Mouse (Mus musculus) lung, postnatal 14 days (tissue): ENCODE measurements at regions not wholly inside any gene's neighbourhood (a gene's known extent, or its start where the extent isn't known, plus 50 kb on each side); places are given as distances from the start of the nearest gene placed in this dataset.
"Not testable (repeated sequence)": the region's sequence is repeated elsewhere in the genome, so short reads cannot be mapped to it uniquely, and the experiment has no call there.

Experiments
- DNase-seq: peaks from one replicate; pipeline ENCODE4 v3.0.0; 2021

DNA sequence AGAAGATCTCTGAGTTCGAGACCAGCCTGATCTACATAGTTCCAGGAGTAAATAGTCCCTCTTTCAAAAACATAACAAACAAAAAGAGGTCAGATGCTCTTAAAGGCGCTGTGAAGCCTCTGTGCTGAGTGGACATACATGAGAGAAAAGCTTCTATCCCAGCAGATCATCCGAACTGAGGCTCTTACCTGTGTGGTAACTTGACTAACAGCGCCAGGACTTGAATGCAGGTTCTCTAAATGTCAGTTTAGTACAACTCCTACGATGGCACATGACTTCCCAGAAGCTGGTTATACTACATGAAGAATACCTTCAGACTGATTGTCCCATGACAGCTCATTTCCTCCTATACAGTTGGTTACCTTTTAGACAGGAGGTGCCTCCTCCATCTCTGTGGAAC is 220.4 kb downstream of the Gm31371 start:
- not testable (repeated sequence) for DNase-seq

DNA sequence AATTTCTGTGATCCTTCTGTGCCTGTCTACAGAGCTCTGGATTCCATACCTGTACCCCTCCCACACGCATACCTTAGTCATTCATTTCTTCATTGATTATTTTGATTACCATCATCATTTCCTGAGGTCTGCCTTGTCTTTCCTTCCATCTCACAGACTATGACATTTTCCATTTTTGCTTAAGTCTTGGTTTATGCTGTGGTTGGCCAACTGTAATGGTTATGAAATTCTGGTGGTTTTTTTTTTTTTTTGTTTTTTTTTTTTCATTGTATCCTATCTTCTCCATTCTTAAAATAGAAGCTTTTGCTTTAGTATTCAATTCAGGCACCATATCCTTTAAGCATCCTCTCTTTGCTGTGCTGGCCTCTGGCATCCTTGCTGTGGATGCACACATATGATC is 227.4 kb downstream of the Gm15319 start:
- DNase-seq, result not testable (repeated sequence)

DNA sequence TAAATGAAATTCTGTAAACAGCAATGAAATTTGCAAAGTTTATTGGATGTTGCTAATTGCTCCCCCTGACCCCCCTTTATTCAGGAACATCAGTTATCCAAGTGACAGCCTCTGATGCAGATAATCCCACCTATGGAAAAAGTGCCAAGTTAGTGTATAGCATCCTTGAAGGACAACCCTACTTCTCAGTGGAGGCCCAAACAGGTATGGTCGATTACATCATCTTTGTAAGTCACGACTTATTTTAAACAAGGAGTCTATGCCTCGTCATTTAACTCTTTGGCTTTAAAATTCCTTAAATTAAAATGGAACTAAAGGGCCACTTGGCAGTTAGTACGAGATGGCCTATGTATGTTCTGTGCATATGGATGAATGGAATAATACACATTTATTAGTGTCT is 217.6 kb downstream of the Gm15319 start:
- DNase-seq, result not testable (repeated sequence)

DNA sequence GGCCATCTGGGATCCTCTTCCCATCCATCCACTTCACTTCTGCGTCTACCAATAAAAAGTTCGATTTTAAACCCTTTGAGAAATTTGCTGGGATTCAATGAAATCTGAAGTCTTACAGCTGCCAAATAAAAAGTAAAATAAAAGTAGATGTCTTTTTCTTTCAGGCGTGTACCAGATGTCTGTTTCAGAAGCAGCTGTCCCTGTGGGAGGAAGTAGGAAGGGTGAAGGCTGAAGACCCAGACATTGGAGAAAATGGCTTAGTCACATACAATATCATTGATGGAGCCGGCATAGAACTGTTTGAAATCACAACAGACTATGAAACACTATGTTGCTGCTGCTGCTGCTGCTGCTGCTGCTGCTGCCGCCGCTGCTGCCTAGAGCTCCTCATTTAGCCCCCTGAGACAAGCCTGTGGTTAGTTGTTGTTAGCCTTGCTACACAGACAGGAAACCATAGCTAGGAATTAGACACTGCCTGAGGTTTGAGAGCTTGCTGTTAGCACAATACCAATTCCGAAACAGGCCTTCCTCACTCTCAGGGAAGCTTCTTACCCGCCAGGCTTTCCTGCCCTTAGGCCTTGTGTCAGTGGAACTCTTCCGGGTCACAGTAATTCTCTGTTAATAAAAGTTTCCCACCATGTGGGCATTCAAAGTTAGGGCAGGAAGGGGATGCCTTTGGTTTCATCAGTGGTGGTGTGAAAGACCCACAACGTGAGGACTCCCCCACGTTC is 211.5 kb downstream of the Gm15319 start:
- DNase-seq, result not testable (repeated sequence)

DNA sequence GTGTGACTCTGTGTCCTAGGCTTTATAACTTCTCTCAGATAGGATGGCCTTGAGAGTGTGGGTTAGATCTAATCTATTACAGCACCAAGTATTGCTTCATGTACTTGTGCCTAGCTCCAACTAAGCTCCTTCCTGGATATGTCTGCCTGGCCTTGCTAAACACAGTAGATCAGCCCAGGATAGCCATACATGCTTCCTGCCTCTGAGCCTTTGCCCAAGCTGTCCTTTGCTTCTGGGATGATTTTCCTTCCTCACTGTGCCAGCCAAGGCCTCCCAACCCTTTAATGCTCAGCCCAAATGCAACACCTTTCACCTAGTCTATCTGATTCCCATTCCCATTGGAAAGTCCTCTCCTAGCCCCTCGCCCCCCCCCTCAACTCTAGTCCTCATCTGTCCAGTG is 208.9 kb downstream of the Gm15319 start:
- DNase-seq, result not testable (repeated sequence)
